Mouse (Mus musculus): ENCODE data around the gene Amz2.

The Amz2 gene

GRCm38 (mm10) chr11:109494890-109495770, 69.4 kb downstream of the Amz2 start:
- DNase-seq (ENCODE audit: low spot score in 2 of 2), result no peak

DNA sequence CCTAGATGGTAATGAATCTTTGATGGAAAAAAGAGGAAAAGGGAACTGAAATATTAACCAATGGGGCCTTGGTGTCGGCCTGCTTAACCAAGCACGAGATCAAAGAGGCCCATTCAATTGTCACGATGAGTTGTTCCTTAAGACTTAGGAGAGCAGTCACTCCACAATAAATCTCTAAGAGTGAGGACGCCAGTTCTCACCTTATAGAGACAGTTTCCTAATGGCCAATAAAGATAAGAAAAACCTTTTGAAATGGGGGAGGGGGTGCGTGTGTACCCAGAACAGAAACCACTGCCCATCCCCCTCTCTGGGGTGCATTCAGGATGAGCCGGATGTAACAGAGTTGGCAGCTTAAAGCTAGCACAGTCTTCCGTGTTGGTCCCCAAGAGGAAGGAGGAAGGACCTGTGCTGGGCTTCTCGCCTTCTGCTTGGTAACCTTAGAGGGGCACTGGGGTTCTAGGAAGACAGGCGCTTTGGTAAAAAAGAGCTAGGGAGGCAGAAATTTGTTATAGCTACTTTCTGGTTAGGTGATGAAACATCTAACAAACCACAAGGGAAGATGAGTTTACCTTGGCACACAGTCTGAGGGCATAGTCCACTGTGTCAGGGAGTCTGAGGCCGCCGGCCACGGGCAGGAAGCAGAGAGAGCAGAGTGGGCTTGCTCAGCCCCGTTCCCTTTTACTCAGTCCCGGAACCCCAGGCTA, 70.2 kb downstream of the Amz2 start:
- no peak for DNase-seq (ENCODE audit: low spot score in 2 of 2)

DNA sequence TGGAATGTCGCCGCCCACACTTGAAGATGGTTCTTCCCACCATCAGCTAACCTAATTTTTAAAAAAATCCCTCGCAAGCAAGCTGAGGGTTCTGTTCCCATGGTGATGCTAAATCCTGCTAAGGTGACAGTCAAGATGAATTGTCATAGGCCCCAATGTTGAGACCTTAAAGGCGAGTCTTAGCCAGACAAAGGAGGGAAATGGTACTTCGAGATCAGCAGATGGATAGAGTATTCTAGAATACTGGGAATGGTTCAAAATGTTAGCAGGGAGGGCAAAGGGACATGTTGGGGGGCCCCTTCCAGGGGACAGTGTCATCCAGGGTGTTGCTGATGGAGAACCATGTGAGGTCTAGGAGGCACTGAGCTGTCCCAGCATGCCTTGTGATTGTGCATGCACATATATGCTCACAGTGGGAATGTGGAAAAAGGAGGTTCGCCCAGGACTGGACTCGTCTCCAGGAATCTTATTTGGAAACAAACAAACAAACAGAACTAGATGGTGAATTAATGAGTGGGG, 70.8 kb downstream of the Amz2 start:
- DNase-seq (ENCODE audit: low spot score in 2 of 2), result no peak

DNA sequence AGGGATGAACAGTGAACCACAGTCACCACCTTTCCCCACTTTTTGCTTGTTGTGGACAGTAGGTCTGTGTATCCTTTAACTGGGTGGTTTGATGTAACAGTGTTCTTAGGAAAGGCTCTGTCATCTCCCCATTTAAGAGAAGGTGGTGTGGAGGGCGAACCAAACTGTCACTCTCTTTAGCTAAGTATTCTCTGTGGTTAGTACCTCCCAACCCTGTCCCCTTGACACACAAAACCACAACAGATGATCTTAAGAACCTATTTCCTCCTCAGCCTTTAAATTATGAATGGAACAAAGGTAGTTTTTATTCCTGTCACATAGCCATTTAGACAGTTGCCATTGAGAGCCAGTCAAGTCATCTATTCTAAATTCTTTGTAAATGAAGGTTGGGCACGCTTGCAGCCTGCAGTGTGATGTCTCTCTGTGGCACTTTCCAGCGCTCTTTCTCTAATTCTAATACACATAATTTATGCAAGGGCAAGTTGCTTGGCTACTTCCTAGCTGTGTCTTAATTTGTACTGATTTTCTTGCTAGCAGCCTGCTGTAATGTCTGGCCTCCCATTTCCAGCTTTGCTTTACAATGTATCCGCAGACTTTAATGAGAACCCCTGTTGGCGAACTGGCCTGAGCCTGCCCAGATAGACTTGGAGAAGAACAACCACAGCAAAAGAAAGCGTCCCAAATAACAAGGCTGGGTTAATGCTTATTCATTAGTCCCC, 71.4 kb downstream of the Amz2 start:
- DNase-seq (ENCODE audit: low spot score in 2 of 2), result no peak

DNA sequence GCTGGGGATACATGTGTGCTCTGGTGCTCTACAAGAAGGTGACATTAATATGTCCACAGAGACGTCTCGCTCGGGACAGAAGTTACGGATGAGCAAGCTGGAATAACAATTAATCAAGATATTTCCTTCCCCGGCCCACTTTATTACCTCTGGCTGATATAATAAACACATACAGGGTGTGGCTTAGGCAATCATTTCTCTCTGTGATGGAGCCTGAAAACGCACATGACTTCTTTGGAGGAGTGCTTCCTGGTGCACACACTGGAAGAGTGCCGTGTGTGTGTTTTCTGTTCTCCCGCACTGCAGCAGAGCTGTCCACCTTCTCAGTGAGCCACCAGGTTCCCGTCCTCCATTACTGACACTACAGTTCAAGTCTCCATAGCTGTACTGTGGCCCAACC, 72.2 kb downstream of the Amz2 start:
- DNase-seq (ENCODE audit: low spot score in 2 of 2), result no peak

- DNase-seq (ENCODE audit: low spot score in 2 of 2), result no peak
Measured at GRCm38 (mm10) chr11:109500206-109500605, 74.5 kb downstream of the Amz2 start.

All from urinary bladder, adult 18-20 months (tissue).